Mouse (Mus musculus) limb, embryonic 12.5 days (tissue): Measurements from ENCODE around the gene Esrra. TPM values are rescaled to one million over a fixed set of nuclear protein-coding genes. Genes with fewer than 3 reads are reported as not detected.

Experiments used
- ATAC-seq: fragments of 200-750 bp; cut with Nextera tagmentation; 2 replicates; pipeline ENCODE4 v1.8.0; 2017; ENCODE audit warnings: low read depth, moderate TSS enrichment; ENCODE audit not compliant: insufficient number of reproducible peaks, insufficient read depth, low FRiP score, low TSS enrichment
- H3K27ac ChIP-seq: fragments of 300-500 bp; sonication (generic); 2 replicates; pipeline ENCODE4 v1.5.1; 2016; ENCODE audit warnings: mild to moderate bottlenecking, moderate library complexity
- H3K27me3 ChIP-seq: fragments of 300-500 bp; sonication (generic); 2 replicates; pipeline ENCODE4 v1.6.1; 2016; ENCODE audit warnings: mild to moderate bottlenecking, moderate library complexity
- H3K36me3 ChIP-seq: fragments of 300-500 bp; sonication (generic); 2 replicates; pipeline ENCODE4 v1.6.1; 2016; ENCODE audit warnings: mild to moderate bottlenecking, moderate library complexity
- H3K4me1 ChIP-seq: fragments of 300-500 bp; sonication (generic); replicated peaks from 2 replicates; pipeline ENCODE4 v1.6.1; 2016
- H3K4me2 ChIP-seq: fragments of 300-500 bp; sonication (generic); 2 replicates; pipeline ENCODE4 v1.6.1; 2016; ENCODE audit warnings: mild to moderate bottlenecking, moderate library complexity
- H3K4me3 ChIP-seq: fragments of 300-500 bp; sonication (generic); replicated peaks from 2 replicates; pipeline ENCODE4 v1.5.1; 2016; ENCODE audit warnings: mild to moderate bottlenecking
- H3K9ac ChIP-seq: fragments of 300-500 bp; sonication (generic); replicated peaks from 2 replicates; pipeline ENCODE4 v1.6.1; 2016; ENCODE audit warnings: mild to moderate bottlenecking, moderate library complexity
- H3K9me3 ChIP-seq: fragments of 300-500 bp; sonication (generic); 2 replicates; pipeline ENCODE4 v1.6.1; 2016; ENCODE audit warnings: mild to moderate bottlenecking, moderate library complexity
- WGBS: fragments of 180-500 bp; shearing (Covaris S2); methylation state at CpG from one replicate; pipeline ENCODE4 v1.1.7; 2016; 5-methylcytosine and 5-hydroxymethylcytosine counted together
- polyA plus RNA-seq: library from polyadenylated mRNA; unstranded; fragments of >200 nt; fragmentation: Nextera tagmentation; extraction: Ambion mirVana; gene quantifications from 2 replicates; pipeline ENCODE4 v1.2.1, GENCODE M21; 2016

Gene Esrra
- polyA plus RNA-seq, 1 experiment from 2014 or later = 8.5 TPM

GRCm38 (mm10) chr19:6940396-6941351 is 19.1 kb upstream of the Esrra start:
- Histone ChIP-seq H3K4me1 (peaks cover 22% of the 10 kb centered on the region), H3K27ac (no peak overlapping the region), H3K36me3 (peaks cover 4% of the 10 kb centered on the region; the same call in 1 of the 2 replicates), H3K9ac (peak overlapping the region; percentile 77), H3K27me3 (peaks cover 16% of the 10 kb centered on the region), H3K9me3 (no peaks in the 10 kb centered on the region), H3K4me2 (peak overlapping the region; percentile 98), H3K4me3 (peak overlapping the region; percentile 78)
- WGBS = 22% methylated on average over 29 of the region's 29 CpGs
- ATAC-seq = 0 out of 2 replicates have a peak, but pooled peaks have one; percentile 30

- Histone ChIP-seq H3K4me3 (no peak overlapping the region), H3K36me3 (no peaks in the 10 kb centered on the region), H3K9ac (no peak overlapping the region), H3K27me3 (peaks cover 29% of the 10 kb centered on the region), H3K4me2 (no peak overlapping the region), H3K27ac (no peak overlapping the region), H3K9me3 (no peaks in the 10 kb centered on the region), H3K4me1 (peaks cover 22% of the 10 kb centered on the region)
- ATAC-seq = no peak
- 89% methylated on average over 20 of the region's 20 CpGs for WGBS
These were observed 17.7 kb upstream of the Esrra start for GRCm38 (mm10) chr19:6939106-6940002.

GRCm38 (mm10) chr19:6937541-6938465 is 16.2 kb upstream of the Esrra start:
- Histone ChIP-seq H3K4me2 (no peak overlapping the region), H3K36me3 (no peaks in the 10 kb centered on the region), H3K9ac (no peak overlapping the region), H3K4me3 (no peak overlapping the region), H3K27ac (no peak overlapping the region), H3K9me3 (no peaks in the 10 kb centered on the region), H3K4me1 (peaks cover 29% of the 10 kb centered on the region), H3K27me3 (peaks cover 45% of the 10 kb centered on the region)
- ATAC-seq = no peak
- WGBS = 77% methylated on average over 16 of the region's 16 CpGs

GRCm38 (mm10) chr19:6936299-6936698 is 14.7 kb upstream of the Esrra start:
- peaks cover 25% of the 10 kb centered on the region for H3K4me1 ChIP-seq
- H3K4me3 ChIP-seq = no peak overlapping the region
- no peak for ATAC-seq
- no peak overlapping the region for H3K9ac ChIP-seq
- WGBS = 24% methylated on average over 3 of the region's 3 CpGs
- H3K27me3 ChIP-seq = peaks cover 60% of the 10 kb centered on the region
- no peak overlapping the region for H3K27ac ChIP-seq
- H3K4me2 ChIP-seq = no peak overlapping the region
- no peaks in the 10 kb centered on the region for H3K36me3 ChIP-seq
- no peaks in the 10 kb centered on the region for H3K9me3 ChIP-seq

- peak within 1 kb of the TSS; percentile 65 for H3K4me2 ChIP-seq
- no peak for ATAC-seq
- 9% methylated on average over 23 of the region's 23 CpGs for WGBS
These were observed 12.8 kb upstream of the Esrra start, which contains the start of gene Kcnk4 for GRCm38 (mm10) chr19:6934195-6934977. Gene Kcnk4, minus strand, starts transcription at chr19:6934515.

GRCm38 (mm10) chr19:6933436-6934194 is 12.0 kb upstream of the Esrra start:
- ATAC-seq = peak; percentile 9; the same call in 1 of the 2 replicates
- no peaks in the 10 kb centered on the region for H3K9me3 ChIP-seq
- peak overlapping the region; percentile 60 for H3K9ac ChIP-seq

More at GRCm38 (mm10) chr19:6934195-6934977, 12.8 kb upstream of the Esrra start, which contains the start of gene Kcnk4:
- Histone ChIP-seq H3K4me3 (peak within 1 kb of the TSS; percentile 38), H3K9ac (peak within 1 kb of the TSS; percentile 60), H3K27ac (no peak within 1 kb of the TSS), H3K4me1 (peaks cover 11% of the 10 kb centered on the region), H3K9me3 (no peaks in the 10 kb centered on the region), H3K27me3 (peaks cover 78% of the 10 kb centered on the region), H3K36me3 (no peaks in the 10 kb centered on the region)

GRCm38 (mm10) chr19:6933102-6933435 is 11.5 kb upstream of the Esrra start:
- WGBS = 23% methylated on average over 4 of the region's 4 CpGs
- Histone ChIP-seq H3K9ac (no peak overlapping the region), H3K27me3 (peaks cover 89% of the 10 kb centered on the region), H3K4me2 (peak overlapping the region; percentile 65; the same call in 1 of the 2 replicates), H3K4me3 (no peak overlapping the region), H3K9me3 (no peaks in the 10 kb centered on the region), H3K4me1 (peaks cover 11% of the 10 kb centered on the region), H3K27ac (no peak overlapping the region), H3K36me3 (no peaks in the 10 kb centered on the region)
- no peak for ATAC-seq

More at GRCm38 (mm10) chr19:6933436-6934194, 12.0 kb upstream of the Esrra start:
- Histone ChIP-seq H3K36me3 (no peaks in the 10 kb centered on the region), H3K27me3 (peaks cover 85% of the 10 kb centered on the region), H3K27ac (no peak overlapping the region), H3K4me3 (peak overlapping the region; percentile 38), H3K4me1 (peaks cover 11% of the 10 kb centered on the region), H3K4me2 (peak overlapping the region; percentile 65)
- 3% methylated on average over 58 of the region's 58 CpGs for WGBS

GRCm38 (mm10) chr19:6932018-6932417 is 10.4 kb upstream of the Esrra start:
- Histone ChIP-seq H3K27ac (no peak overlapping the region), H3K27me3 (peaks cover 93% of the 10 kb centered on the region)
- WGBS = 50% methylated on average over 1 of the region's 1 CpGs

GRCm38 (mm10) chr19:6931002-6931401 is 9.4 kb upstream of the Esrra start:
- Histone ChIP-seq H3K36me3 (no peaks in the 10 kb centered on the region), H3K27ac (no peak overlapping the region), H3K4me2 (no peak overlapping the region), H3K9ac (no peak overlapping the region), H3K27me3 (peaks cover 98% of the 10 kb centered on the region), H3K4me1 (peaks cover 19% of the 10 kb centered on the region), H3K4me3 (no peak overlapping the region), H3K9me3 (peaks cover 3% of the 10 kb centered on the region; the same call in 1 of the 2 replicates)
- 6% methylated on average over 2 of the region's 2 CpGs for WGBS
- ATAC-seq = no peak

More at GRCm38 (mm10) chr19:6932018-6932417, 10.4 kb upstream of the Esrra start:
- Histone ChIP-seq H3K4me1 (peaks cover 15% of the 10 kb centered on the region), H3K4me2 (no peak overlapping the region), H3K9ac (no peak overlapping the region), H3K9me3 (no peaks in the 10 kb centered on the region), H3K36me3 (no peaks in the 10 kb centered on the region), H3K4me3 (no peak overlapping the region)
- ATAC-seq = no peak
